In the genomic region with DNA sequence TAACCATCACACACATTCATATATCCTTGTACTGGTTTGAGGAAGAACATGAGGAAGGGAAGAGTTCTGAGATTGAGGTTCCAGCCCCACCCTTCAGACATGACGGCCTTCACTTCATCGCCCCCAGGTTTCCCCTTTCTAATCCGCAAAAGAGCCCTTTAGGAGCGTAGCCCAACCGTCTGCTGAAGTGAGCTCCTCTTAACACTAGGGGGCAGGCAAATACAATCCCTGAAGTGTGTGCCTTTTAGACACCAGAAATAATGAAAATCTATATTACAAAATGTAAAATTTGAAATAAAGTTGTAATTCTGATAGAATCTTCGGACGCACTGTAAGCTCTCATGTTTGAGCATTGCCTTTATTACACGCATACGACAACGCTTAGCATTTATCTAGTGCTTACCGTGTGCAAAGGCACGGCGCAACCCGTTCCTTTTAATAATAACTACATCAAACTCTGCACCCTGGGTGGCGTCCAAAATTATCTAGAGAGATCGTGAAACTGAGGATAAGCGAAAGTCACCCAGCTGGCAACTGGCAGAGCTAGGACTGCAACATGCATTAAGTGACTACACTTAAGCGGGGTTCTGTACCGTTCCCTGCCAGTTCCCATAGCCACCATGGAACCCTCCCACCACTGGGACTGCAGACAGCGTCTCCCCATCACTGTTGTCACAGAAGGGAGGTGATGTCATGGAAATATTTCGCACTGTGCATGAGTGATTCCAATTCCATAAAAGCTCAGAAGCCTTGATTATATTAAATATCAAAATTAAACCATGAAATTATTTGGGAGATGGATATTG, we compare ENCODE assay signal across 8 mouse cellular contexts.
A peak's percentile ranks its signal among the peaks of the same experiment; 100 is the strongest.
DNase-seq lines count a peak whose midpoint lies in the region; ATAC-seq and TF ChIP-seq lines count a peak whose summit lies in the region.

No protein-coding gene starts in this region.

- 0 out of 2 replicates have a peak, but pooled peaks cover 3% of the 10 kb centered on the region for H3K4me1 ChIP-seq in heart, embryonic 13.5 days
- H3K4me1 ChIP-seq in ES-E14 (ENCODE audit: control insufficient read depth in 2 of 2, insufficient read depth in 2 of 2, low read length in 2 of 2, poor library complexity in 1 of 2) = no peaks in the 10 kb centered on the region

- no peaks in the 10 kb centered on the region for H3K9me3 ChIP-seq in heart, embryonic 13.5 days
- no peaks in the 10 kb centered on the region for H3K9me3 ChIP-seq in ES-E14 (ENCODE audit: control insufficient read depth, insufficient read depth, low read depth, low read length)

- no peak overlapping the region for H3K4me3 ChIP-seq in heart, embryonic 13.5 days
- no peak overlapping the region for H3K4me3 ChIP-seq in ES-E14 (ENCODE audit: insufficient read depth in 1 of 2, low read depth in 1 of 2, low read length in 2 of 2, poor library complexity in 1 of 2, severe bottlenecking in 1 of 2)

- H3K27me3 ChIP-seq in heart, embryonic 13.5 days (replicated peaks) = no peaks in the 10 kb centered on the region

- no peaks in the 10 kb centered on the region for H3K36me3 ChIP-seq in heart, embryonic 13.5 days
- H3K36me3 ChIP-seq in ES-E14 (ENCODE audit: control insufficient read depth, insufficient read depth, low read length, poor library complexity, severe bottlenecking) = no peaks in the 10 kb centered on the region

- in situ Hi-C loops in ES-E14 (cut with MboI; ENCODE audit: low sequenced_read_pairs in 2 of 2, unreplicated experiment in 2 of 2) = loop anchor here in 1 of 2 experiments (10.0 kb wide), 1 partner anchor 568 kb away; no protein-coding TSS in a partner anchor

- ATAC-seq in heart, embryonic 13.5 days (ENCODE audit: extremely low read depth, insufficient number of reproducible peaks, low FRiP score, low TSS enrichment) = no peak
- peak; percentile 81 to 83 for ATAC-seq in hematopoietic stem cell, adult 5-6 weeks (replicated peaks in 1 of 2; ENCODE audit: insufficient read depth in 1 of 2, low FRiP score in 2 of 2, low TSS enrichment in 1 of 2, low read depth in 1 of 2, poor library complexity in 2 of 2, severe bottlenecking in 2 of 2)
- ATAC-seq in inflammation-experienced regulatory T-cells, adult 6 months = no peak

- no peak overlapping the region for H3K27ac ChIP-seq in heart, embryonic 13.5 days (replicated peaks)
- no peak overlapping the region for H3K27ac ChIP-seq in ES-E14 (ENCODE audit: insufficient read depth, low read depth, low read length, poor library complexity, severe bottlenecking)

- no peak overlapping the region for H3K9ac ChIP-seq in heart, embryonic 13.5 days
- H3K9ac ChIP-seq in ES-E14 (ENCODE audit: insufficient read depth, low read depth, low read length, poor library complexity, severe bottlenecking) = no peak overlapping the region

- H3K4me2 ChIP-seq in heart, embryonic 13.5 days = peak overlapping the region; percentile 16; the same call in 1 of the 2 replicates

- intact Hi-C loops in heart, postnatal 25 days (cut with DNase I) = loop anchor here (2.0 to 5.0 kb wide), 2 partner anchors 566 to 1045 kb away; no protein-coding TSS in a partner anchor
- intact Hi-C loops in left cerebral cortex, postnatal 10 days (cut with DNase I) = loop anchor here (5.0 to 10.0 kb wide), 4 partner anchors 162 to 1045 kb away; no protein-coding TSS in a partner anchor

- WGBS in heart, embryonic 13.5 days = 49% methylated on average over 21 of the region's 21 CpGs

- no peak for DNase-seq in heart, postnatal 25 days (ENCODE audit: low spot score)
- peak; percentile 26 for DNase-seq in ES-E14 (ENCODE audit: low read depth, low spot score)
- peak; percentile 75 for DNase-seq in embryo, embryonic 10 days (ENCODE audit: low spot score)
- DNase-seq in left cerebral cortex, postnatal 10 days (ENCODE audit: extremely low spot score in 1 of 2, low spot score in 2 of 2) = peak; percentile 35 to 51
- peak; percentile 2 for DNase-seq in naive thymus-derived CD4-positive, alpha-beta T cell, adult 2 months (ENCODE audit: low read depth)

TF ChIP-seq in ES-E14, 5 proteins besides CTCF, POLR2A, EP300 and RAD21:
- 0 out of 2 replicates have a peak, but pooled peaks have one; percentile 23 for TF ChIP-seq ZC3H11A (IDR thresholded peaks at IDR 0.05; ENCODE audit: borderline replicate concordance, low read depth, low read length)
- TF ChIP-seq ZNF384 (IDR thresholded peaks at IDR 0.05; ENCODE audit: low read depth, low read length) = no peak

Comparison
In these comparisons a context has a peak if more than half of its experiments do, and no peak if none do; other contexts are left out.
1. ATAC-seq: peak in hematopoietic stem cell, adult 5-6 weeks (2 of 2); none in heart, embryonic 13.5 days (single experiment) and inflammation-experienced regulatory T-cells, adult 6 months (single experiment).